Mouse (Mus musculus) midbrain, embryonic 16.5 days (tissue): ENCODE results near the gene Zfp366. TPM values are rescaled to one million over a fixed set of nuclear protein-coding genes. Genes with fewer than 3 reads are reported as not detected.

Source experiments
- ATAC-seq: fragments of 200-750 bp; cut with Nextera tagmentation; 2 replicates; pipeline ENCODE4 v1.8.0; 2017; ENCODE audit warnings: moderate TSS enrichment
- H3K27ac ChIP-seq: fragments of 300-500 bp; sonication (generic); 2 replicates; pipeline ENCODE4 v1.5.1; 2014; ENCODE audit warnings: mild to moderate bottlenecking, low read length, mixed read lengths
- H3K27me3 ChIP-seq: fragments of 300-500 bp; sonication (generic); 2 replicates; pipeline ENCODE4 v1.6.1; 2014; ENCODE audit warnings: low read depth, low read length, mixed read lengths; ENCODE audit not compliant: control insufficient read depth, insufficient read depth
- H3K36me3 ChIP-seq: fragments of 300-500 bp; sonication (generic); 2 replicates; pipeline ENCODE4 v1.6.1; 2014; ENCODE audit warnings: mild to moderate bottlenecking, low read length, moderate library complexity, mixed read lengths; ENCODE audit not compliant: control insufficient read depth, insufficient read depth
- H3K4me1 ChIP-seq: fragments of 300-500 bp; sonication (generic); 2 replicates; pipeline ENCODE4 v1.6.1; 2014; ENCODE audit warnings: mild to moderate bottlenecking, low read length, mixed read lengths; ENCODE audit not compliant: control insufficient read depth, insufficient read depth
- H3K4me2 ChIP-seq: fragments of 300-500 bp; sonication (generic); 2 replicates; pipeline ENCODE4 v1.6.1; 2014; ENCODE audit warnings: mild to moderate bottlenecking, low read length, mixed read lengths
- H3K4me3 ChIP-seq: fragments of 300-500 bp; sonication (generic); 2 replicates; pipeline ENCODE4 v1.5.1; 2014; ENCODE audit warnings: low read depth, mild to moderate bottlenecking, low read length, moderate library complexity, mixed read lengths
- H3K9ac ChIP-seq: fragments of 300-500 bp; sonication (generic); 2 replicates; pipeline ENCODE4 v1.6.1; 2014; ENCODE audit warnings: low read depth, low read length, mixed read lengths
- H3K9me3 ChIP-seq: fragments of 300-500 bp; sonication (generic); replicated peaks from 2 replicates; pipeline ENCODE4 v1.6.1; 2014; ENCODE audit warnings: mild to moderate bottlenecking, low read length, mixed read lengths; ENCODE audit not compliant: control insufficient read depth, poor library complexity, severe bottlenecking
- WGBS: fragments of 180-500 bp; shearing (Covaris S2); extraction: QIAGEN DNeasy Blood & Tissue Kit; methylation state at CpG from one replicate; pipeline ENCODE4 v1.1.7; 2014; 5-methylcytosine and 5-hydroxymethylcytosine counted together
- polyA plus RNA-seq: library from polyadenylated mRNA; unstranded; fragments of >200 nt; fragmentation: Nextera tagmentation; extraction: Ambion mirVana; gene quantifications from 2 replicates; pipeline ENCODE4 v1.2.1, GENCODE M21; 2015

Zfp366 gene
- polyA plus RNA-seq, 1 experiment from 2014 or later = 0.85 TPM

DNA sequence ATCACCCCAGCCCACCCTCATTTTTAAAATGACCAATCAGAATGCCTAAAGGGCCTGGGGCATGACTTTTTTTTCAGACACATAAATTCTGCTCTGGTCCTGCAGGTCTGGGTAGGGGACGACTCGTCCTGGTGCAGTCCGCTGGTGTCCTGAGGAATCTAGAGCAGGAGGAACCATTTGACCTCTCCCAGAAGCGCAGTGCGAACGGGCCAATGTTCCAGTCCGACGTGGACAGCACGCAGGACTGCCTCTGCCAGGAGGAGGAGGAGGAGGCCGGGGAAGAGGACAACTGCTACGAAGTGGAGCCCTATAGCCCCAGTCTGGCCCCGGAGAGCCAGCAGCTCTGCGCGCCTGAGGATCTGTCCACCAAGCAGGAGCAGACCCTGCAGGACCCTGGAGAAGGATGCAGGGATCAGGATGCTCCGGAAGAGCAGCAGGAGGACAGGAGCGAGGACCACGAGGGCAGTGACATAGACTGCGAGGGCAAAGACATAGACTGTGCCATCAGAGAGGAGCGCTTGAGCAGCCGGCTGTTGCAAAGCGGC, 61.4 kb downstream of the Zfp366 start:
- H3K4me1 ChIP-seq = no peaks in the 10 kb centered on the region
- H3K4me2 ChIP-seq = no peak overlapping the region
- WGBS = 85% methylated on average over 21 of the region's 21 CpGs
- H3K36me3 ChIP-seq = no peaks in the 10 kb centered on the region
- H3K27ac ChIP-seq = no peak overlapping the region
- ATAC-seq = no peak
- no peak overlapping the region for H3K9ac ChIP-seq
- no peaks in the 10 kb centered on the region for H3K9me3 ChIP-seq
- no peak overlapping the region for H3K4me3 ChIP-seq
- H3K27me3 ChIP-seq = no peaks in the 10 kb centered on the region

DNA sequence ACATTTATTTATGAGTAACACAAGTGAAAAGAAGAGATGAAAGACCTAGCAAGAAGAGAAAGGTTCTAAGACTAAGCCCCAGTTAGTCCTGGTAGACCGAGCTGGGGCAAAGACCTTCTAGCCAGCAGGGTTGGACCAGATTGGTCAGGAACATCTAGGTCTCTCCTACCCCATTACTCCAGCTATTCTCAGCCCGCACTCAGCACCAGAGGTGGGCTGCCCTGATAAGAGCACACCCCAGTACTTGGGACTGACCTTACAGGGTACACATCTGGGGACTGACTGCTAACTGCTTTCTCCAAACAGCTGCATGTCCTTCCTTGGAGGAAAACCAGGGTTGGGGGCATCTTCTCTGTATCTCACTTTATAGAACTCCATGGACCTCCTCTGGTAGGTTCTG, 66.2 kb downstream of the Zfp366 start:
- Histone ChIP-seq H3K9ac (no peak overlapping the region), H3K27me3 (no peaks in the 10 kb centered on the region), H3K9me3 (no peaks in the 10 kb centered on the region), H3K4me1 (no peaks in the 10 kb centered on the region), H3K27ac (no peak overlapping the region), H3K36me3 (no peaks in the 10 kb centered on the region), H3K4me3 (no peak overlapping the region), H3K4me2 (no peak overlapping the region)
- 96% methylated on average over 2 of the region's 2 CpGs for WGBS
- no peak for ATAC-seq

- Histone ChIP-seq H3K4me1 (no peaks in the 10 kb centered on the region), H3K27me3 (no peaks in the 10 kb centered on the region), H3K36me3 (no peaks in the 10 kb centered on the region), H3K4me3 (no peak overlapping the region), H3K9me3 (no peaks in the 10 kb centered on the region), H3K9ac (no peak overlapping the region), H3K4me2 (no peak overlapping the region), H3K27ac (no peak overlapping the region)
- ATAC-seq = no peak
Measured at GRCm38 (mm10) chr13:99254215-99254614, 69.6 kb downstream of the Zfp366 start.

DNA sequence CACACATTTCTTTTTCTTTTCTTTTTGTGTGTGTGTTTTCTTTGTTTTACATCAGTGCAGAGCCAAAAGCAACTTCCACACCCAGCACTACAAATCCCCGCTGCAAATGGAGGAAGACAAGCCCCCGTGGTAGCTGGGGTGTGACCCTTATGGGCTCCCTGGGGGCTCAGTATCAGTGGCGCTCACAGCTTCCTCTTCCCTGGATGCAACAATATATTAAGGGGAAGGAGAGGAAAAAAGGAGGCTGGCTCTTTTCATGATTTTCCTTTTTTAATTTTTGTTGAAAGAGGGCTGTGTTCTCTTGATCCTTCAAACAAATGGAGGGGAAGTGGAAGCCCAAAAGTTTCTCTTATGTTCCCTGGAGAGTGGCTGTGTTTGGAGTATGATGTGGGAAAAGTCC, 70.2 kb downstream of the Zfp366 start:
- Histone ChIP-seq H3K9ac (no peak overlapping the region), H3K36me3 (no peaks in the 10 kb centered on the region), H3K27me3 (no peaks in the 10 kb centered on the region), H3K4me2 (no peak overlapping the region), H3K4me1 (no peaks in the 10 kb centered on the region), H3K4me3 (no peak overlapping the region), H3K27ac (no peak overlapping the region), H3K9me3 (no peaks in the 10 kb centered on the region)
- no peak for ATAC-seq
- 44% methylated on average over 3 of the region's 3 CpGs for WGBS

- Histone ChIP-seq H3K27me3 (no peaks in the 10 kb centered on the region), H3K36me3 (no peaks in the 10 kb centered on the region), H3K4me3 (no peak overlapping the region), H3K27ac (no peak overlapping the region), H3K9me3 (no peaks in the 10 kb centered on the region), H3K9ac (no peak overlapping the region), H3K4me1 (no peaks in the 10 kb centered on the region), H3K4me2 (no peak overlapping the region)
- 92% methylated on average over 4 of the region's 4 CpGs for WGBS
- no peak for ATAC-seq
Measured at GRCm38 (mm10) chr13:99256916-99257315, 72.3 kb downstream of the Zfp366 start.

GRCm38 (mm10) chr13:99258677-99259076, 74.1 kb downstream of the Zfp366 start:
- no peaks in the 10 kb centered on the region for H3K4me1 ChIP-seq
- H3K9me3 ChIP-seq = no peaks in the 10 kb centered on the region
- H3K27ac ChIP-seq = no peak overlapping the region
- H3K36me3 ChIP-seq = no peaks in the 10 kb centered on the region
- no peak for ATAC-seq
- no peak overlapping the region for H3K9ac ChIP-seq
- 96% methylated on average over 3 of the region's 3 CpGs for WGBS
- no peak overlapping the region for H3K4me3 ChIP-seq
- no peaks in the 10 kb centered on the region for H3K27me3 ChIP-seq
- no peak overlapping the region for H3K4me2 ChIP-seq

GRCm38 (mm10) chr13:99259502-99260174, 75.0 kb downstream of the Zfp366 start:
- H3K4me2 ChIP-seq = no peak overlapping the region
- no peaks in the 10 kb centered on the region for H3K9me3 ChIP-seq
- H3K4me1 ChIP-seq = no peaks in the 10 kb centered on the region
- ATAC-seq = no peak
- no peak overlapping the region for H3K27ac ChIP-seq
- H3K9ac ChIP-seq = no peak overlapping the region
- H3K4me3 ChIP-seq = no peak overlapping the region
- no peaks in the 10 kb centered on the region for H3K27me3 ChIP-seq
- 83% methylated on average over 15 of the region's 15 CpGs for WGBS
- no peaks in the 10 kb centered on the region for H3K36me3 ChIP-seq

DNA sequence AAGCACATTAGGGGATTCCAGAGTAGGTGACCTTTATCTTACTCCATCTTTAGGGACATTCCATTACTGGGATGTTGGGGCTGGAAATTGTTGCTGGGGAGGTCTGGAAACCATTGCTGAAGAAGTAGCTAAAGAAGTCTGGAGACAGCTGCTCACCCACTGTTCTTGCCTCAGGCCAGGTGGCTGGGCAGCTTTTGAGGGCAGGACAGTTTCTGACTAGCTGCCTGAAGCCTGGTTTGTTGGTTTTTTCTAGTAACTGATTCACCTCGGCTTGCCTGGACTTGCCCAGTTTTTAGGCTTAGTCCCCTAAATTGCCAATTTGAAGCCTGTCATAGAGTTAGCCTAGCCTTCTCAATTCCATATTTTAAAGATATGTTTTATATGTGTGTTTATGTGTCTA, 77.8 kb downstream of the Zfp366 start:
- H3K4me2 ChIP-seq = no peak overlapping the region
- H3K4me3 ChIP-seq = no peak overlapping the region
- no peak overlapping the region for H3K9ac ChIP-seq
- no peak overlapping the region for H3K27ac ChIP-seq
- no peak for ATAC-seq
- no peaks in the 10 kb centered on the region for H3K9me3 ChIP-seq
- no peaks in the 10 kb centered on the region for H3K4me1 ChIP-seq
- WGBS = 86% methylated on average over 1 of the region's 1 CpGs
- H3K36me3 ChIP-seq = no peaks in the 10 kb centered on the region
- H3K27me3 ChIP-seq = no peaks in the 10 kb centered on the region

DNA sequence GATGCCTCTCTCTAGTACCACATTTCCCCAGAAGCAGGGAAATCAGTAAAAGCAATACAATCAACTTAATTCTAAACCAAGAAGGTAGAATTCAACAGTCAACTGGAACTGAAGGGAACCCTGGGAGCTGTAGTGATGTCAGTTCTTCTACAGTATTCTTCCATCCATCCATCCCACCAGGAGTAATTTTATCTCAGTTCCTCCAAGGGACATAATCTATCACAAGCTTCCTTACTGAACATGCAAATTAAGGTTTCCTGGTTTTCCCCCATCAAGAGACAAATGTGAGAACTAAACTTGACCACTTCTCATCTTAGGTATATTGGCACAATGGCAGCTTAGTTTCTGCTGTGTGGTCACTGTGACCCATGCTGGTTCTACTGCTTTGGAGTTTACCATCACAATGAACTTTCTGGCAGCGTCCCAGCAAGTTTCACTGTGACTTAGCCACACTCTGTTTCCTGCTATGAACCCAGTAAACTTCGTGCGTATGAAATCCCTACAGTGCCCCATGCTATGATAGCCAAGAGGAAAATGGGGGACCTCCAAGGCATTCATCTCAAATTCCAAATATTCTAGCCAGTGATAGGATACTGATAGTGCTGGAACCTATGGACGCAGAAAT, 78.6 kb downstream of the Zfp366 start:
- H3K27ac ChIP-seq = no peak overlapping the region
- H3K4me2 ChIP-seq = no peak overlapping the region
- no peaks in the 10 kb centered on the region for H3K27me3 ChIP-seq
- no peaks in the 10 kb centered on the region for H3K9me3 ChIP-seq
- WGBS = 62% methylated on average over 4 of the region's 4 CpGs
- ATAC-seq = no peak
- no peaks in the 10 kb centered on the region for H3K4me1 ChIP-seq
- no peaks in the 10 kb centered on the region for H3K36me3 ChIP-seq
- no peak overlapping the region for H3K9ac ChIP-seq
- H3K4me3 ChIP-seq = no peak overlapping the region
